Mouse (Mus musculus) intestine, postnatal 0 days (tissue): ENCODE data around the gene Cst3. TPM values are rescaled to one million over a fixed set of nuclear protein-coding genes. Genes with fewer than 3 reads are reported as not detected.

Source experiments
- ATAC-seq: fragments of 200-750 bp; cut with Nextera tagmentation; 2 replicates; pipeline ENCODE4 v1.8.0; 2017; ENCODE audit warnings: mild to moderate bottlenecking, moderate TSS enrichment, moderate library complexity
- H3K27ac ChIP-seq: fragments of 300-500 bp; sonication (generic); 2 replicates; pipeline ENCODE4 v1.5.1; 2014; ENCODE audit warnings: mild to moderate bottlenecking, low read depth, low read length, moderate library complexity
- H3K27me3 ChIP-seq: fragments of 300-500 bp; sonication (generic); replicated peaks from 2 replicates; pipeline ENCODE4 v1.6.1; 2014; ENCODE audit warnings: low read length, mixed read lengths; ENCODE audit not compliant: control insufficient read depth, insufficient read depth
- H3K36me3 ChIP-seq: fragments of 300-500 bp; sonication (generic); 2 replicates; pipeline ENCODE4 v1.6.1; 2014; ENCODE audit warnings: mild to moderate bottlenecking, moderate library complexity; ENCODE audit not compliant: control insufficient read depth, insufficient read depth
- H3K4me1 ChIP-seq: fragments of 300-500 bp; sonication (generic); replicated peaks from 2 replicates; pipeline ENCODE4 v1.6.1; 2014; ENCODE audit warnings: antibody characterized with exemption, low read length, mixed read lengths; ENCODE audit not compliant: control insufficient read depth, insufficient read depth
- H3K4me2 ChIP-seq: fragments of 300-500 bp; sonication (generic); replicated peaks from 2 replicates; pipeline ENCODE4 v1.6.1; 2014; ENCODE audit warnings: low read depth, mild to moderate bottlenecking, moderate library complexity
- H3K4me3 ChIP-seq: fragments of 300-500 bp; sonication (generic); 2 replicates; pipeline ENCODE4 v1.5.1; 2014; ENCODE audit warnings: low read depth, low read length
- H3K9ac ChIP-seq: fragments of 300-500 bp; sonication (generic); 2 replicates; pipeline ENCODE4 v1.6.1; 2014; ENCODE audit warnings: mild to moderate bottlenecking, low read depth, low read length
- H3K9me3 ChIP-seq: fragments of 300-500 bp; sonication (generic); 2 replicates; pipeline ENCODE4 v1.6.1; 2016; ENCODE audit warnings: mixed run types; ENCODE audit not compliant: control insufficient read depth
- CTCF ChIP-seq: sonication (generic); IDR thresholded peaks from 2 replicates; pipeline ENCODE4 v1.5.1; 2016; ENCODE audit warnings: low read depth, mild to moderate bottlenecking, control low read depth, antibody characterized with exemption, moderate library complexity
- WGBS: fragments of 180-500 bp; shearing (Covaris S2); extraction: QIAGEN DNeasy Blood & Tissue Kit; methylation state at CpG from one replicate; pipeline ENCODE4 v1.1.7; 2014; 5-methylcytosine and 5-hydroxymethylcytosine counted together
- polyA plus RNA-seq: library from polyadenylated mRNA; unstranded; fragments of >200 nt; fragmentation: Nextera tagmentation; extraction: Ambion mirVana; gene quantifications from 2 replicates; pipeline ENCODE4 v1.2.1, GENCODE M21; 2015

Gene Cst3
- polyA plus RNA-seq, 1 experiment from 2014 or later = 313 TPM

- TF ChIP-seq CTCF = no peak
- Histone ChIP-seq H3K36me3 (no peaks in the 10 kb centered on the region), H3K4me2 (no peak overlapping the region), H3K27ac (no peak overlapping the region), H3K27me3 (no peaks in the 10 kb centered on the region), H3K9ac (no peak overlapping the region), H3K4me3 (no peak overlapping the region), H3K9me3 (no peaks in the 10 kb centered on the region), H3K4me1 (no peaks in the 10 kb centered on the region)
- no peak for ATAC-seq
Observed at GRCm38 (mm10) chr2:148861693-148862092, 13.8 kb downstream of the Cst3 start.

GRCm38 (mm10) chr2:148860993-148861392, 14.5 kb downstream of the Cst3 start:
- H3K4me2 ChIP-seq = no peak overlapping the region
- H3K9ac ChIP-seq = no peak overlapping the region
- 77% methylated on average over 4 of the region's 4 CpGs for WGBS
- H3K36me3 ChIP-seq = no peaks in the 10 kb centered on the region
- H3K4me1 ChIP-seq = no peaks in the 10 kb centered on the region
- H3K27ac ChIP-seq = no peak overlapping the region
- TF ChIP-seq CTCF = no peak
- no peak for ATAC-seq
- H3K9me3 ChIP-seq = no peaks in the 10 kb centered on the region
- H3K4me3 ChIP-seq = no peak overlapping the region
- H3K27me3 ChIP-seq = no peaks in the 10 kb centered on the region

- no peak for TF ChIP-seq CTCF
- no peak for ATAC-seq
- Histone ChIP-seq H3K27ac (no peak overlapping the region), H3K9ac (no peak overlapping the region), H3K4me3 (no peak overlapping the region), H3K4me1 (no peaks in the 10 kb centered on the region), H3K27me3 (no peaks in the 10 kb centered on the region), H3K4me2 (no peak overlapping the region), H3K9me3 (no peaks in the 10 kb centered on the region), H3K36me3 (no peaks in the 10 kb centered on the region)
- WGBS = 63% methylated on average over 4 of the region's 4 CpGs
Observed at GRCm38 (mm10) chr2:148857506-148857905, 18.0 kb downstream of the Cst3 start.

GRCm38 (mm10) chr2:148856630-148857400, 18.7 kb downstream of the Cst3 start:
- WGBS = 52% methylated on average over 8 of the region's 8 CpGs
- H3K9me3 ChIP-seq = no peaks in the 10 kb centered on the region

GRCm38 (mm10) chr2:148851116-148851906, 24.2 kb downstream of the Cst3 start:
- Histone ChIP-seq H3K4me2 (no peak overlapping the region), H3K27ac (no peak overlapping the region), H3K27me3 (0 out of 2 replicates have a peak, but pooled peaks cover 13% of the 10 kb centered on the region), H3K9ac (no peak overlapping the region), H3K4me1 (no peaks in the 10 kb centered on the region), H3K9me3 (no peaks in the 10 kb centered on the region), H3K4me3 (no peak overlapping the region), H3K36me3 (no peaks in the 10 kb centered on the region)
- ATAC-seq = peak; percentile 61
- WGBS = 47% methylated on average over 8 of the region's 8 CpGs
- peak; percentile 92 for TF ChIP-seq CTCF

More at GRCm38 (mm10) chr2:148856630-148857400, 18.7 kb downstream of the Cst3 start:
- no peak overlapping the region; the same call in 1 of the 2 replicates for H3K4me2 ChIP-seq
- H3K4me3 ChIP-seq = no peak overlapping the region
- no peak for TF ChIP-seq CTCF
- H3K9ac ChIP-seq = no peak overlapping the region
- no peaks in the 10 kb centered on the region for H3K4me1 ChIP-seq
- H3K36me3 ChIP-seq = no peaks in the 10 kb centered on the region
- H3K27me3 ChIP-seq = no peaks in the 10 kb centered on the region
- no peak overlapping the region for H3K27ac ChIP-seq
- no peak for ATAC-seq

GRCm38 (mm10) chr2:148839224-148839623, 36.3 kb downstream of the Cst3 start:
- TF ChIP-seq CTCF = no peak
- no peak overlapping the region for H3K27ac ChIP-seq
- no peak overlapping the region for H3K4me2 ChIP-seq
- H3K9me3 ChIP-seq = no peaks in the 10 kb centered on the region
- H3K4me3 ChIP-seq = no peak overlapping the region
- H3K27me3 ChIP-seq = peaks cover 20% of the 10 kb centered on the region
- 82% methylated on average over 2 of the region's 2 CpGs for WGBS
- H3K4me1 ChIP-seq = no peaks in the 10 kb centered on the region
- ATAC-seq = no peak
- no peaks in the 10 kb centered on the region for H3K36me3 ChIP-seq
- no peak overlapping the region for H3K9ac ChIP-seq
